Mouse (Mus musculus): ENCODE data around the gene Vill.

GRCm38 (mm10) chr9:119070173-119070825 lies 17.7 kb downstream of the Vill start:
- TF ChIP-seq CTCF (IDR thresholded peaks at IDR 0.05; ENCODE audit: borderline replicate concordance, control insufficient read depth, extremely low read depth, insufficient read depth, low read length, poor library complexity) (no peak), POLR2A (IDR thresholded peaks at IDR 0.05; ENCODE audit: control insufficient read depth, extremely low read depth, insufficient read depth, low read length, poor library complexity) (no peak)

Data from thymus, adult 2 months (tissue).